Mouse (Mus musculus) cerebellum, adult 2 months (tissue): ENCODE results near the gene Pbx1. TPM values are rescaled to one million over a fixed set of nuclear protein-coding genes. Genes with fewer than 3 reads are reported as not detected.

Experiments used
- DNase-seq, 2 experiments: peaks; one replicate each; pipeline ENCODE4 v3.0.0; 2021
- H3K27ac ChIP-seq: fragments of 200-500 bp; 2 replicates; pipeline ENCODE4 v1.5.1; 2012; ENCODE audit warnings: low read length, control low read depth, inconsistent platforms; ENCODE audit not compliant: insufficient read depth
- H3K27me3 ChIP-seq: fragments of 200-500 bp; 2 replicates; pipeline ENCODE4 v1.6.1; 2012; ENCODE audit warnings: inconsistent platforms, mild to moderate bottlenecking, low read length, moderate library complexity; ENCODE audit not compliant: control insufficient read depth, insufficient read depth
- H3K4me1 ChIP-seq: fragments of 200-500 bp; 2 replicates; pipeline ENCODE4 v1.6.1; 2011; ENCODE audit warnings: low read length; ENCODE audit not compliant: control insufficient read depth, insufficient read depth
- H3K4me3 ChIP-seq: fragments of 200-500 bp; replicated peaks from 2 replicates; pipeline ENCODE3; 2011; ENCODE audit warnings: mild to moderate bottlenecking, low read depth, low read length, control low read depth; ENCODE audit not compliant: insufficient read depth
- CTCF ChIP-seq: fragments of 200-500 bp; IDR thresholded peaks from 2 replicates; pipeline ENCODE4 v1.5.1; 2011; ENCODE audit warnings: low read depth, mild to moderate bottlenecking, control low read depth, low read length, moderate library complexity, borderline replicate concordance; ENCODE audit not compliant: insufficient read depth
- POLR2A ChIP-seq: fragments of 200-500 bp; IDR thresholded peaks from 2 replicates; pipeline ENCODE4 v1.6.1; 2011; ENCODE audit warnings: low read length, control low read depth, borderline replicate concordance; ENCODE audit not compliant: insufficient read depth
- WGBS: fragments of 180-500 bp; shearing (Covaris S2); methylation state at CpG from one replicate; pipeline ENCODE4 v1.1.7; 2018; 5-methylcytosine and 5-hydroxymethylcytosine counted together
- polyA plus RNA-seq: library from polyadenylated mRNA; depleted of rRNA; stranded (reverse); fragments of >200 nt; gene quantifications from 2 replicates; pipeline ENCODE4 v1.2.3, GENCODE M21; 2012

Gene Pbx1
- polyA plus RNA-seq, 1 experiment = 34.9 TPM

- Histone ChIP-seq H3K27ac (no peak overlapping the region), H3K4me3 (no peak overlapping the region), H3K4me1 (peaks cover 3% of the 10 kb centered on the region; the same call in 1 of the 2 replicates), H3K27me3 (no peaks in the 10 kb centered on the region)
- no peak for TF ChIP-seq CTCF
- TF ChIP-seq POLR2A = no peak
- no peak for DNase-seq
- 76% methylated on average over 6 of the region's 6 CpGs for WGBS
These were observed 89.8 kb downstream of the Pbx1 start for GRCm38 (mm10) chr1:168342269-168342668.

DNA sequence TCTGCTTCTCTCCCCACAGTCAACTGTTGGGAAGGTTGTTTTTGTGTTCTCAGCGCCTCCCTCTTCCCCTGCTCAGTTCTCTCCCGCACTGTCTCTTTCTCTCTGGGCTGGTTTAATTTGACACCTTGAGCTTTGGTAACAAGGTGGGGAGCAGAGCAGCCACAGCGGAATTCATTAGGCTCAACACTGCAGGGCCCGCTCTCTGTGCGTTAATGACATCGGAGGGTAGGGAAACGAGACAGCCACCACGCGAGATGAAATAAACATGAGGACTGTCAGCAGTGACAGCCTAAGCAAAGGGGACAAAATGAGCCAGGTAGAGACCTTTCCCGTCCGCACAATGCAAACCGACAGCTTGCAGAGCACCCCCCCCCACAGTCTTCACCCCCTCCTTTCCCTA is 90.2 kb downstream of the Pbx1 start:
- DNase-seq = no peak

DNA sequence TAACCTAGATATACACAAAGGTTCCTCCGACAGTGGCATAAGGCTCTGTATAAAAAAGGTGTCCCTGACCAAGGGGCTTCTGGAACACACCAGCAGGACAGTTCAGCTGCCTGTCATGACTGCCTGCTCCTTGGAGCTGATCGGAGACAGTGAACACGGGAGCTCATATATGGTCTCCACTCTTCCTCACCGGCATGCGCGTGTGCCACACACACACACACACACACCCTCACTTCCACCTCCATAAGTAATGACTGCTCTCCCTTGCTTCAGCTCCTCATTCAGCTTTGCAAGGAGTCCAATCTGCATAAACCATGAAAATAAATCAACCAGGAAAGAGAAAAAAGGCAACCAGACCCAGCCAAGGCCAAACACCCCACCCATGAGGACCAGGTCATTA is 90.7 kb downstream of the Pbx1 start:
- no peaks in the 10 kb centered on the region for H3K27me3 ChIP-seq
- H3K4me1 ChIP-seq = peaks cover 3% of the 10 kb centered on the region; the same call in 1 of the 2 replicates
- 74% methylated on average over 6 of the region's 6 CpGs for WGBS
- H3K27ac ChIP-seq = no peak overlapping the region
- H3K4me3 ChIP-seq = no peak overlapping the region
- no peak for TF ChIP-seq POLR2A
- no peak for TF ChIP-seq CTCF
- no peak for DNase-seq

More for the DNA sequence above, 90.2 kb downstream of the Pbx1 start:
- no peak for TF ChIP-seq POLR2A
- no peak for TF ChIP-seq CTCF
- WGBS = 63% methylated on average over 12 of the region's 12 CpGs
- Histone ChIP-seq H3K27me3 (no peaks in the 10 kb centered on the region), H3K4me1 (peaks cover 3% of the 10 kb centered on the region; the same call in 1 of the 2 replicates), H3K4me3 (no peak overlapping the region), H3K27ac (no peak overlapping the region)

DNA sequence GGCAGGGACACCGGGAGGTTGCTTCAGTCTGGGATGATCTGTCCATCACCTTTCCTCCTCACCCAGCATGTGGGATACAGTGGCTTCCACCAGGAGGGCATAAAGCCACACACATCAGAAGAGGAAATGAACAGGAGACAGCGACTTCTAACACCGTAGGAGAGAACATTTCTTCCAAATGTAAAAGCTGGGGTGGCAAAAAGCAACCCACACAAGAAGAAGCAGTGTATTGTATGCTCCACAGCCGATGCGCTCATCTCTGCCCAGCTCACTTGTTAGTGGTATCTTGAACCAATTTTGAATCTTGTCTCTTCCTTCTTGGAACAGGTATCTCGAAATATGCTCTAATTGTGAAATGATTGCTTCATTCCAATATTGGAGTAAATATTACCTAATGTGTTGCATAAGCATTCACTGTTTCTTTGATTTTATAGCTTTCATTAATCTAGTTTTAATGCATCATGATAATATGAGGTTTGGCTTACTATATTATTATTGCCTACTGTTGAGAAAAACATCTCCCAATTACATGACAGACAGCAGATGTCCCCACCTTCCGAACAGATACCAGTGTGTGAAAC is 95.7 kb downstream of the Pbx1 start:
- H3K27ac ChIP-seq = no peak overlapping the region
- no peaks in the 10 kb centered on the region for H3K4me1 ChIP-seq
- H3K27me3 ChIP-seq = no peaks in the 10 kb centered on the region
- H3K4me3 ChIP-seq = no peak overlapping the region
- TF ChIP-seq CTCF (no peak), POLR2A (no peak)
- 87% methylated on average over 7 of the region's 7 CpGs for WGBS
- no peak for DNase-seq

DNA sequence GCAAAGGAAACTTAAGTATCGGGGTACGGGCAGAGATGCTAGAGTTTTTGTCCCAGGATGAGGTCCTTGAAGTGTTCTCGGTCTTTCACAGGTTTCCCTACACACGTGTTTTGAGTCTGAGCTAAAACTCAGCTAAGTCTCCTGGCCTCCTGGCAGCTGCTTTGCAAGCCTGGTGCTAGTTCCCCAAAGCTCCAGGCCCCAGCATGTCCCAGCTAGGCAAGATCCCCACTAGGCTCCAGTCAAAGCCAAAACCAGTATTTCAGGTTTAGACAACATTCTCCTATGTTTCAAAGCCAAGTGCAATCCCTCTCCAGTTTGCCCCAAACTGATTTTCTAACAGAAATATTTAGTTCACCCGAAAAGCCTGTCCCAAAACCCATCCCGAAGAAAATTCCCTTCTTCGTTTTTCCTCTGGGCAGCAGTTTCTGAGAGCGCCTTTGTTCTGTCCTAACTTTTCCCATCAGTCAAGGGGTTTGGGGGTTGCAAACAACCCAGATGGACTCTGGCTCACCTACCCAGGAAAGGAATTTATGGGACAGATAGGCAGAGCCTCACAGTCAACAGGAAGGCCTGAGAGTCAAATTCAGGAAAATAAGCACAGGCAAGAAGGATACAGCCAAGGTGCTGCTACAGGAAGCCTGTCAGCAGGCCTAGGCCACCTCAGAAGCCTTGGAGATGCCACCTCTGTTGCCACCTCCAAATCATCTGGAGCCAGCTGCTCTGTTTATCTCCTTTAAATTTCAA is 97.1 kb downstream of the Pbx1 start:
- 93% methylated on average over 8 of the region's 8 CpGs for WGBS
- TF ChIP-seq POLR2A (no peak), CTCF (no peak)
- no peak for DNase-seq
- no peak overlapping the region for H3K27ac ChIP-seq
- no peak overlapping the region for H3K4me3 ChIP-seq
- H3K27me3 ChIP-seq = no peaks in the 10 kb centered on the region
- no peaks in the 10 kb centered on the region for H3K4me1 ChIP-seq

GRCm38 (mm10) chr1:168332056-168332455 is 100.0 kb downstream of the Pbx1 start:
- no peak overlapping the region for H3K4me3 ChIP-seq
- DNase-seq = no peak
- H3K27ac ChIP-seq = no peak overlapping the region
- H3K27me3 ChIP-seq = no peaks in the 10 kb centered on the region; the same call in 1 of the 2 replicates
- 92% methylated on average over 9 of the region's 9 CpGs for WGBS
- TF ChIP-seq POLR2A (no peak), CTCF (no peak)
- no peaks in the 10 kb centered on the region for H3K4me1 ChIP-seq

DNA sequence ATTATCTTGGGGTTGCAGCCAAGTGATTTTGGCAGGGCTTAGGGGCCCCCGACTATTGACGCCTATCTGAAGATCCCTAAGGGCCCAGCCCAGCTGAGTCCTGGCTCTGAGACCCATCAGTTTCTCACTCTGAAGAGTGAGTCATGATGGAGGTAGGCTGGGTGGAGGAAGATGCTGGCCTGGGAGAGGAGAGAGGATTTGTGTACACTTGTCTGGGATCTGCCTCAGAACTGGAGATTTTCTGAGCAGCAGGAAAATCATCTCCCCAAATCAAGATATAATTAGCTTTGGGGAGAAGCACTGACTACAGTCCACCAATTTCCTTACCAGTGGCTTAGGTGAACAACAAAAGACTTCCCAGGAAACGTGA is 103.8 kb downstream of the Pbx1 start:
- Histone ChIP-seq H3K27ac (no peak overlapping the region), H3K4me3 (no peak overlapping the region), H3K27me3 (no peaks in the 10 kb centered on the region; the same call in 1 of the 2 replicates), H3K4me1 (peaks cover 3% of the 10 kb centered on the region)
- DNase-seq = no peak
- 35% methylated on average over 3 of the region's 3 CpGs for WGBS
- TF ChIP-seq POLR2A (no peak), CTCF (no peak)
